Mouse (Mus musculus) spleen, adult 2 months (tissue): ENCODE data around the gene Prkar1a.

Source experiments
- CTCF ChIP-seq: fragments of 200-500 bp; IDR thresholded peaks from 2 replicates; pipeline ENCODE4 v1.5.1; 2011; ENCODE audit warnings: mild to moderate bottlenecking, inconsistent platforms; ENCODE audit not compliant: insufficient read depth, insufficient read length, insufficient replicate concordance; ENCODE audit errors: extremely low read depth
- POLR2A ChIP-seq: fragments of 200-500 bp; IDR thresholded peaks from 2 replicates; pipeline ENCODE4 v1.6.1; 2011; ENCODE audit warnings: low read depth, low read length, inconsistent platforms

- no peak for TF ChIP-seq CTCF
- no peak for TF ChIP-seq POLR2A
Observed at GRCm38 (mm10) chr11:109681556-109681955, 32.4 kb downstream of the Prkar1a start.
